Mouse (Mus musculus) heart, embryonic 14.5 days (tissue): ENCODE data around the gene Rreb1. TPM values are rescaled to one million over a fixed set of nuclear protein-coding genes. Genes with fewer than 3 reads are reported as not detected.

Experiments used
- ATAC-seq: fragments of 200-750 bp; cut with Nextera tagmentation; 2 replicates; pipeline ENCODE4 v1.8.0; 2017; ENCODE audit warnings: low read depth, moderate TSS enrichment; ENCODE audit not compliant: insufficient number of reproducible peaks, insufficient read depth, low FRiP score
- H3K27ac ChIP-seq, 2 experiments: fragments of 200-500 bp in 1 of 2; fragments of 300-500 bp in 1 of 2; sonication (generic) in 1 of 2; replicated peaks in 1 of 2; 2 replicates each; pipeline ENCODE4 v1.5.1; 2012 to 2014; ENCODE audit warnings: low read depth in 2 of 2, low read length in 2 of 2, control low read depth in 1 of 2, mild to moderate bottlenecking in 1 of 2, mixed read lengths in 1 of 2; ENCODE audit not compliant: control insufficient read depth in 1 of 2, insufficient read depth in 1 of 2
- H3K27me3 ChIP-seq: fragments of 300-500 bp; sonication (generic); 2 replicates; pipeline ENCODE4 v1.6.1; 2014; ENCODE audit warnings: mild to moderate bottlenecking, low read length, control low read depth; ENCODE audit not compliant: control insufficient read depth, insufficient read depth
- H3K36me3 ChIP-seq: fragments of 300-500 bp; sonication (generic); 2 replicates; pipeline ENCODE4 v1.6.1; 2014; ENCODE audit warnings: mild to moderate bottlenecking, control low read depth, low read length, mixed read lengths; ENCODE audit not compliant: control insufficient read depth, insufficient read depth
- H3K4me1 ChIP-seq, 2 experiments: fragments of 200-500 bp in 1 of 2; fragments of 300-500 bp in 1 of 2; sonication (generic) in 1 of 2; 2 replicates each; pipeline ENCODE4 v1.6.1; 2012 to 2014; ENCODE audit warnings: low read length in 2 of 2, control low read depth in 1 of 2, mixed read lengths in 1 of 2; ENCODE audit not compliant: control insufficient read depth in 2 of 2, insufficient read depth in 2 of 2
- H3K4me2 ChIP-seq: fragments of 300-500 bp; sonication (generic); 2 replicates; pipeline ENCODE4 v1.6.1; 2014; ENCODE audit warnings: mild to moderate bottlenecking, low read length
- H3K4me3 ChIP-seq, 2 experiments: fragments of 200-500 bp in 1 of 2; fragments of 300-500 bp in 1 of 2; sonication (generic) in 1 of 2; 2 replicates each; pipeline ENCODE4 v1.5.1; 2012 to 2014; ENCODE audit warnings: low read length in 2 of 2, mild to moderate bottlenecking in 2 of 2, control low read depth in 1 of 2, low read depth in 1 of 2, moderate library complexity in 1 of 2; ENCODE audit not compliant: control insufficient read depth in 1 of 2, insufficient read depth in 1 of 2
- H3K9ac ChIP-seq: fragments of 300-500 bp; sonication (generic); 2 replicates; pipeline ENCODE4 v1.6.1; 2014; ENCODE audit warnings: mild to moderate bottlenecking, low read length
- H3K9me3 ChIP-seq: fragments of 300-500 bp; sonication (generic); 2 replicates; pipeline ENCODE4 v1.6.1; 2016; ENCODE audit warnings: low read length, control low read depth; ENCODE audit not compliant: control insufficient read depth
- WGBS: fragments of 180-500 bp; shearing (Covaris S2); extraction: QIAGEN DNeasy Blood & Tissue Kit; methylation state at CpG from one replicate; pipeline ENCODE4 v1.1.7; 2014; 5-methylcytosine and 5-hydroxymethylcytosine counted together
- polyA plus RNA-seq: library from polyadenylated mRNA; unstranded; fragments of >200 nt; fragmentation: Nextera tagmentation; extraction: Ambion mirVana; gene quantifications from 2 replicates; pipeline ENCODE4 v1.2.1, GENCODE M21; 2014

Rreb1 gene
- polyA plus RNA-seq, 1 experiment from 2014 or later, result 17.8 TPM

- H3K27me3 ChIP-seq, result no peaks in the 10 kb centered on the region
- no peak for ATAC-seq
- no peak overlapping the region for H3K9ac ChIP-seq
- H3K9me3 ChIP-seq, result no peaks in the 10 kb centered on the region
- no peak overlapping the region for H3K27ac ChIP-seq
- H3K4me3 ChIP-seq, result no peak overlapping the region
- H3K36me3 ChIP-seq, result peaks cover 79% of the 10 kb centered on the region
- H3K4me1 ChIP-seq, result peaks cover 4 to 22% of the 10 kb centered on the region in 2 experiments
- 93% methylated on average over 3 of the region's 3 CpGs for WGBS
- H3K4me2 ChIP-seq, result no peak overlapping the region
Observed at GRCm38 (mm10) chr13:37919711-37920277, 141.6 kb downstream of the Rreb1 start.

GRCm38 (mm10) chr13:37920727-37921126 lies 142.5 kb downstream of the Rreb1 start:
- Histone ChIP-seq H3K4me2 (no peak overlapping the region), H3K9ac (no peak overlapping the region), H3K27ac (no peak overlapping the region), H3K27me3 (no peaks in the 10 kb centered on the region), H3K9me3 (no peaks in the 10 kb centered on the region), H3K36me3 (peaks cover 82% of the 10 kb centered on the region), H3K4me3 (no peak overlapping the region), H3K4me1 (peaks cover 4 to 22% of the 10 kb centered on the region in 2 experiments)
- ATAC-seq, result no peak
- 80% methylated on average over 2 of the region's 2 CpGs for WGBS

- no peak overlapping the region for H3K4me3 ChIP-seq
- WGBS, result 75% methylated on average over 4 of the region's 4 CpGs
- no peak overlapping the region for H3K9ac ChIP-seq
- ATAC-seq, result no peak
- peaks cover 78% of the 10 kb centered on the region for H3K36me3 ChIP-seq
- H3K4me1 ChIP-seq, result peaks cover 4 to 27% of the 10 kb centered on the region in 2 experiments
- no peak overlapping the region for H3K27ac ChIP-seq
- H3K4me2 ChIP-seq, result no peak overlapping the region
- H3K27me3 ChIP-seq, result no peaks in the 10 kb centered on the region
- no peaks in the 10 kb centered on the region for H3K9me3 ChIP-seq
Observed at GRCm38 (mm10) chr13:37923091-37923490, 144.9 kb downstream of the Rreb1 start.

- Histone ChIP-seq H3K36me3 (peaks cover 77% of the 10 kb centered on the region), H3K4me1 (peaks cover 4 to 27% of the 10 kb centered on the region in 2 experiments), H3K4me2 (no peak overlapping the region), H3K27me3 (no peaks in the 10 kb centered on the region), H3K9me3 (no peaks in the 10 kb centered on the region), H3K27ac (peak overlapping the region in 1 of 2 experiments; percentile 29; a peak in 1 of 4 replicates), H3K9ac (no peak overlapping the region), H3K4me3 (no peak overlapping the region)
- ATAC-seq, result peak; percentile 37; the same call in 1 of the 2 replicates
- 76% methylated on average over 10 of the region's 10 CpGs for WGBS
Observed at GRCm38 (mm10) chr13:37923643-37924460, 145.7 kb downstream of the Rreb1 start.

- Histone ChIP-seq H3K27ac (no peak overlapping the region), H3K9ac (no peak overlapping the region), H3K27me3 (no peaks in the 10 kb centered on the region), H3K9me3 (no peaks in the 10 kb centered on the region), H3K36me3 (peaks cover 77% of the 10 kb centered on the region), H3K4me3 (no peak overlapping the region), H3K4me2 (no peak overlapping the region), H3K4me1 (peaks cover 4 to 27% of the 10 kb centered on the region in 2 experiments)
- WGBS, result 62% methylated on average over 4 of the region's 4 CpGs
- ATAC-seq, result no peak
Observed at GRCm38 (mm10) chr13:37924461-37924948, 146.3 kb downstream of the Rreb1 start.

- Histone ChIP-seq H3K27me3 (no peaks in the 10 kb centered on the region), H3K4me2 (no peak overlapping the region), H3K27ac (no peak overlapping the region), H3K9me3 (no peaks in the 10 kb centered on the region), H3K36me3 (peaks cover 78% of the 10 kb centered on the region), H3K4me1 (peaks cover 8 to 25% of the 10 kb centered on the region in 2 experiments), H3K9ac (no peak overlapping the region), H3K4me3 (no peak overlapping the region)
- ATAC-seq, result no peak
- WGBS, result 60% methylated on average over 3 of the region's 3 CpGs
Observed at GRCm38 (mm10) chr13:37926394-37926793, 148.2 kb downstream of the Rreb1 start.

- Histone ChIP-seq H3K4me2 (no peak overlapping the region), H3K4me3 (no peak overlapping the region), H3K36me3 (peaks cover 89% of the 10 kb centered on the region), H3K9me3 (no peaks in the 10 kb centered on the region), H3K27ac (no peak overlapping the region), H3K4me1 (peaks cover 9 to 12% of the 10 kb centered on the region in 2 experiments; a peak in 3 of 4 replicates), H3K9ac (no peak overlapping the region), H3K27me3 (no peaks in the 10 kb centered on the region)
- ATAC-seq, result no peak
- 81% methylated on average over 17 of the region's 17 CpGs for WGBS
Observed at GRCm38 (mm10) chr13:37929532-37929931, 151.3 kb downstream of the Rreb1 start.
